ENCODE assay signal across 9 mouse cellular contexts in genomic region chr7:80233799-80234198, GRCm38 (mm10). TPM values are rescaled to one million over a fixed set of nuclear protein-coding genes. Genes with fewer than 3 reads are reported as not detected.
A peak's percentile ranks its signal among the peaks of the same experiment; 100 is the strongest.
DNase-seq lines count a peak whose midpoint lies in the region; ATAC-seq lines count a peak whose summit lies in the region.
"Had no signal": no experiment of that assay in that cellular context is flagged by ENCODE, and none has a peak within 500 bp of the region (broad histone marks: within the 10 kb centered on the region; RNA-seq: fewer than 3 reads in every experiment).

No protein-coding gene starts in this region.

- H3K27me3 ChIP-seq in lung, embryonic 15.5 days: no peaks in the 10 kb centered on the region
- H3K27me3 ChIP-seq in embryonic facial prominence, embryonic 15.5 days: no peaks in the 10 kb centered on the region
- peaks cover 16% of the 10 kb centered on the region; the same call in 1 of the 2 replicates for H3K27me3 ChIP-seq in limb, embryonic 10.5 days (ENCODE audit: low read depth, poor library complexity, severe bottlenecking)
- H3K27me3 ChIP-seq in neural tube, embryonic 15.5 days (replicated peaks): peaks cover 6% of the 10 kb centered on the region; the same call in 1 of the 2 replicates

- peaks cover 22% of the 10 kb centered on the region for H3K4me1 ChIP-seq in lung, embryonic 15.5 days
- peaks cover 18% of the 10 kb centered on the region for H3K4me1 ChIP-seq in embryonic facial prominence, embryonic 15.5 days
- H3K4me1 ChIP-seq in limb, embryonic 10.5 days: peaks cover 20% of the 10 kb centered on the region
- H3K4me1 ChIP-seq in neural tube, embryonic 15.5 days: peaks cover 35% of the 10 kb centered on the region

- H3K4me2 ChIP-seq in lung, embryonic 15.5 days: peak overlapping the region; percentile 88
- H3K4me2 ChIP-seq in embryonic facial prominence, embryonic 15.5 days (replicated peaks): peak overlapping the region; percentile 94
- peak overlapping the region; percentile 91 for H3K4me2 ChIP-seq in neural tube, embryonic 15.5 days

- no peak overlapping the region for H3K9ac ChIP-seq in lung, embryonic 15.5 days
- no peak overlapping the region for H3K9ac ChIP-seq in embryonic facial prominence, embryonic 15.5 days
- 0 out of 2 replicates have a peak overlapping the region, but pooled peaks have one; percentile 38 for H3K9ac ChIP-seq in neural tube, embryonic 15.5 days (replicated peaks)

- peak overlapping the region; percentile 69 for H3K4me3 ChIP-seq in lung, embryonic 15.5 days
- H3K4me3 ChIP-seq in embryonic facial prominence, embryonic 15.5 days (replicated peaks): peak overlapping the region; percentile 70
- H3K4me3 ChIP-seq in limb, embryonic 10.5 days: peak overlapping the region; percentile 70; the same call in 1 of the 2 replicates
- H3K4me3 ChIP-seq in neural tube, embryonic 15.5 days (replicated peaks): peak overlapping the region; percentile 79

- intact Hi-C loops in left cerebral cortex, postnatal 10 days (cut with DNase I): no loop called here

- no peak for DNase-seq in lung, postnatal 4 days
- no peak for DNase-seq in limb, embryonic 10.5 days (ENCODE audit: low spot score)
- DNase-seq in kidney, adult 9 months: no peak
- no peak for DNase-seq in left cerebral cortex, postnatal 10 days (ENCODE audit: extremely low spot score in 1 of 2, low spot score in 2 of 2)
- DNase-seq: adrenal gland, adult 8-10 months; gastrocnemius, postnatal 14 days had no signal

- no peak for ATAC-seq in lung, embryonic 15.5 days (ENCODE audit: borderline replicate concordance, extremely low read depth, low FRiP score, low TSS enrichment)
- no peak for ATAC-seq in embryonic facial prominence, embryonic 15.5 days (ENCODE audit: insufficient number of reproducible peaks, low FRiP score, low TSS enrichment, low read depth)
- no peak for ATAC-seq in neural tube, embryonic 15.5 days (ENCODE audit: low FRiP score)

- H3K27ac ChIP-seq in lung, embryonic 15.5 days: no peak overlapping the region
- no peak overlapping the region for H3K27ac ChIP-seq in embryonic facial prominence, embryonic 15.5 days (replicated peaks)
- no peak overlapping the region for H3K27ac ChIP-seq in limb, embryonic 10.5 days
- H3K27ac ChIP-seq in neural tube, embryonic 15.5 days (replicated peaks): no peak overlapping the region

- H3K36me3 ChIP-seq in lung, embryonic 15.5 days: peaks cover 9% of the 10 kb centered on the region
- H3K36me3 ChIP-seq in embryonic facial prominence, embryonic 15.5 days: peaks cover 8% of the 10 kb centered on the region
- peaks cover 10% of the 10 kb centered on the region for H3K36me3 ChIP-seq in limb, embryonic 10.5 days
- peaks cover 8% of the 10 kb centered on the region for H3K36me3 ChIP-seq in neural tube, embryonic 15.5 days

- 62% methylated on average over 9 of the region's 9 CpGs for WGBS in lung, embryonic 15.5 days
- 80% methylated on average over 9 of the region's 9 CpGs for WGBS in embryonic facial prominence, embryonic 15.5 days
- WGBS in limb, embryonic 10.5 days: 82% methylated on average over 9 of the region's 9 CpGs
- 63% methylated on average over 9 of the region's 9 CpGs for WGBS in neural tube, embryonic 15.5 days

- H3K9me3 ChIP-seq in lung, embryonic 15.5 days: no peaks in the 10 kb centered on the region
- H3K9me3 ChIP-seq in embryonic facial prominence, embryonic 15.5 days (replicated peaks): no peaks in the 10 kb centered on the region
- no peaks in the 10 kb centered on the region for H3K9me3 ChIP-seq in limb, embryonic 10.5 days (replicated peaks)
- H3K9me3 ChIP-seq in neural tube, embryonic 15.5 days (replicated peaks): no peaks in the 10 kb centered on the region

RNA-seq across cellular contexts. Expression of gene Gdpgp1, which starts 1.1 kb away (rescaled TPM):
- 3.0 and 4.0 TPM in 2 replicates for polyA plus RNA-seq in lung, embryonic 15.5 days (2015; fragmentation: Nextera tagmentation; extraction: Ambion mirVana)
- polyA plus RNA-seq in embryonic facial prominence, embryonic 15.5 days (2015; fragmentation: Nextera tagmentation; extraction: Ambion mirVana): 4.1 TPM in 2 replicates
- 7.2 and 7.5 TPM in 2 replicates for polyA plus RNA-seq in limb, embryonic 10.5 days (2016; fragmentation: Nextera tagmentation; extraction: Ambion mirVana)
- 4.6 and 5.5 TPM in 2 replicates for polyA plus RNA-seq in neural tube, embryonic 15.5 days (2015; fragmentation: Nextera tagmentation; extraction: Ambion mirVana)
- total RNA-seq in left cerebral cortex, postnatal 10 days (2021): 1 to 10 TPM; 6.0 to 7.0 TPM

RNA-seq across cellular contexts. Expression of gene Cib1, which starts 1.2 kb away (rescaled TPM):
- 79.1 and 90.8 TPM in 2 replicates for polyA plus RNA-seq in lung, embryonic 15.5 days (2015; fragmentation: Nextera tagmentation; extraction: Ambion mirVana)
- polyA plus RNA-seq in embryonic facial prominence, embryonic 15.5 days (2015; fragmentation: Nextera tagmentation; extraction: Ambion mirVana): 96.8 and 108 TPM in 2 replicates
- polyA plus RNA-seq in limb, embryonic 10.5 days (2016; fragmentation: Nextera tagmentation; extraction: Ambion mirVana): 68.6 and 75.3 TPM in 2 replicates
- 32.2 and 59.5 TPM in 2 replicates for polyA plus RNA-seq in neural tube, embryonic 15.5 days (2015; fragmentation: Nextera tagmentation; extraction: Ambion mirVana)
- total RNA-seq in left cerebral cortex, postnatal 10 days (2021): 10 to 100 TPM; 19.4 to 21.2 TPM

RNA-seq across cellular contexts. Expression of gene Ttll13, which starts 12.4 kb away (rescaled TPM):
- polyA plus RNA-seq in lung, embryonic 15.5 days (2015; fragmentation: Nextera tagmentation; extraction: Ambion mirVana): 0.73 and 0.93 TPM in 2 replicates
- 1.3 and 1.6 TPM in 2 replicates for polyA plus RNA-seq in embryonic facial prominence, embryonic 15.5 days (2015; fragmentation: Nextera tagmentation; extraction: Ambion mirVana)
- 0.50 and 0.61 TPM in 2 replicates for polyA plus RNA-seq in limb, embryonic 10.5 days (2016; fragmentation: Nextera tagmentation; extraction: Ambion mirVana)
- polyA plus RNA-seq in neural tube, embryonic 15.5 days (2015; fragmentation: Nextera tagmentation; extraction: Ambion mirVana): 2.0 and 2.4 TPM in 2 replicates
- 1 to 10 TPM; 1.3 to 2.2 TPM for total RNA-seq in left cerebral cortex, postnatal 10 days (2021)

RNA-seq across cellular contexts. Expression of gene Ngrn, which starts 27.2 kb away (rescaled TPM):
- 44.6 and 45.7 TPM in 2 replicates for polyA plus RNA-seq in lung, embryonic 15.5 days (2015; fragmentation: Nextera tagmentation; extraction: Ambion mirVana)
- 51.2 and 54.9 TPM in 2 replicates for polyA plus RNA-seq in embryonic facial prominence, embryonic 15.5 days (2015; fragmentation: Nextera tagmentation; extraction: Ambion mirVana)
- polyA plus RNA-seq in limb, embryonic 10.5 days (2016; fragmentation: Nextera tagmentation; extraction: Ambion mirVana): 42.5 and 45.7 TPM in 2 replicates
- polyA plus RNA-seq in neural tube, embryonic 15.5 days (2015; fragmentation: Nextera tagmentation; extraction: Ambion mirVana): 65.6 and 68.2 TPM in 2 replicates
- 10 to 100 TPM; 43.9 to 46.8 TPM for total RNA-seq in left cerebral cortex, postnatal 10 days (2021)

RNA-seq across cellular contexts. Expression of gene Vps33b, which starts 35.6 kb away (rescaled TPM):
- 9.5 and 11.1 TPM in 2 replicates for polyA plus RNA-seq in lung, embryonic 15.5 days (2015; fragmentation: Nextera tagmentation; extraction: Ambion mirVana)
- polyA plus RNA-seq in embryonic facial prominence, embryonic 15.5 days (2015; fragmentation: Nextera tagmentation; extraction: Ambion mirVana): 12.3 and 17.1 TPM in 2 replicates
- 15.2 and 17.9 TPM in 2 replicates for polyA plus RNA-seq in limb, embryonic 10.5 days (2016; fragmentation: Nextera tagmentation; extraction: Ambion mirVana)
- polyA plus RNA-seq in neural tube, embryonic 15.5 days (2015; fragmentation: Nextera tagmentation; extraction: Ambion mirVana): 27.8 and 28.9 TPM in 2 replicates
- 10 to 100 TPM; 22.9 to 26.3 TPM for total RNA-seq in left cerebral cortex, postnatal 10 days (2021)
